Mouse (Mus musculus) B cell, adult 62 days (primary cell): ENCODE data around the gene Mup18. TPM values are rescaled to one million over a fixed set of nuclear protein-coding genes. Genes with fewer than 3 reads are reported as not detected.

Source experiments
- total RNA-seq: library from RNA; stranded (reverse); gene quantifications from 4 replicates; pipeline ENCODE4 v1.2.4, GENCODE M21; 2023

Gene Mup18
- not detected in 4 replicates for total RNA-seq

GRCm38 (mm10) chr4:61674036-61674435, at the start of gene Mup18:
Mup18 (minus strand) TSS chr4:61674136.

Other genes starting within 250 kb of the Mup18 start
- not detected in 4 replicates for gene Mup15, start 234.4 kb downstream of the Mup18 start, total RNA-seq
- gene Mup16, start 154.6 kb downstream of the Mup18 start, total RNA-seq = not detected in 4 replicates
- gene Mup17, start 78.3 kb downstream of the Mup18 start, total RNA-seq = not detected in 4 replicates
- not detected in 4 replicates for gene Mup19, start 108.1 kb upstream of the Mup18 start, total RNA-seq
- not detected in 4 replicates for gene Mup5, start 161.1 kb upstream of the Mup18 start, total RNA-seq